Mouse (Mus musculus) heart, postnatal 0 days (tissue): ENCODE results near the gene Hs3st4.

Experiments
- CTCF ChIP-seq: IDR thresholded peaks from 2 replicates; pipeline ENCODE4 v1.5.1; 2016; ENCODE audit warnings: antibody characterized with exemption, control low read depth, low read depth
- EP300 ChIP-seq: IDR thresholded peaks from 2 replicates; pipeline ENCODE4 v1.6.1; 2016; ENCODE audit warnings: antibody characterized with exemption, low read depth

- no peak for TF ChIP-seq CTCF
- TF ChIP-seq EP300: no peak
These were observed 202.0 kb downstream of the Hs3st4 start for GRCm38 (mm10) chr7:124184693-124185092.
